Mouse (Mus musculus) left cerebral cortex, postnatal 4 days (tissue): ENCODE measurements around the gene Rnf145. TPM values are rescaled to one million over a fixed set of nuclear protein-coding genes. Genes with fewer than 3 reads are reported as not detected.

Experiments
- DNase-seq: peaks from one replicate; pipeline ENCODE4 v3.0.0-alpha.2; 2022
- intact Hi-C: fragments of 180-260 bp; cut with DNase I; formaldehyde crosslinking; loops from one replicate; pipeline ENCODE4 v1.15.1; 2025
- microRNA-seq: library from miRNA; unstranded; fragments of <30 nt; microRNA quantifications from one replicate; pipeline ENCODE4 v1.2.0, GENCODE M21; 2022
- total RNA-seq, 2 experiments: library from RNA; stranded (reverse); gene quantifications; 2 replicates each; pipeline ENCODE4 v1.2.3; 2021

The Rnf145 gene
- total RNA-seq, 2 experiments from 2014 or later, result 93.0 to 107 TPM

GRCm38 (mm10) chr11:44612681-44613410, 94.1 kb downstream of the Rnf145 start:
- intact Hi-C loops, result loop anchor here (5.0 to 10.0 kb wide), 3 partner anchors 924 to 1312 kb away; no protein-coding TSS in a partner anchor
- no peak for DNase-seq

- intact Hi-C loops, result loop anchor here (5.0 to 10.0 kb wide), 3 partner anchors 924 to 1311 kb away; no protein-coding TSS in a partner anchor
- DNase-seq, result no peak
Observed at GRCm38 (mm10) chr11:44613411-44614180, 94.8 kb downstream of the Rnf145 start.

Small RNA genes within 50 kb of the gene (microRNA-seq; reads per million reads assigned to microRNA genes)
- not detected for gene Gm22121

Other genes with a start within 250 kb of the Rnf145 start
- not detected for gene Il12b, start 118.9 kb upstream of the Rnf145 start, total RNA-seq
- 10 to 100 TPM; 34.9 to 37.9 TPM for gene Ublcp1, start 48.5 kb upstream of the Rnf145 start, total RNA-seq
- gene Ebf1, start 98.4 kb downstream of the Rnf145 start, total RNA-seq, result 1 to 10 TPM; 5.9 to 6.7 TPM